Mouse (Mus musculus): Measurements from ENCODE around the gene Olfr181. TPM values are rescaled to one million over a fixed set of nuclear protein-coding genes. Genes with fewer than 3 reads are reported as not detected.

Olfr181 gene
- polyA plus RNA-seq (2017; shearing (Covaris generic)): not detected

DNA sequence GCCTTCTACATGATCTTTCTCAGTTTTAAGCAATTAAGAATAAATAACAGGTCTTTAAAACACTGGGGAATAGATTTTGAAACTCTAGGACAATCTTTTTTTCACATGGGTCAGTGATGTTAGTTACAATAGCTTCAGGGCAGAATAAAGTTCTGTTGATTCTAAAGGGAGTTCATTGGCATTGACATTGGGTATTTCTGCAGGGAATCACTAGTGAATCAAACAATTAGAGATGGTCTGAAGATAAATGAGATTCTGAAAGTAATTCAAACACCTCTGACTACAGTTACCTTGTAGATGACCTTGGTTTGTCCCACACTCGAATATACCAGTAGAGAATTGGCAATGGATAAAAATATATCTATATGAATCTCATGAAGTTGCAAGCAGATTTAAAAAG, at the start of gene Olfr181:
Gene Olfr181 (minus strand): TSS at position 101 of the 400 bp plus-strand sequence.
- ATAC-seq: no peak

DNA sequence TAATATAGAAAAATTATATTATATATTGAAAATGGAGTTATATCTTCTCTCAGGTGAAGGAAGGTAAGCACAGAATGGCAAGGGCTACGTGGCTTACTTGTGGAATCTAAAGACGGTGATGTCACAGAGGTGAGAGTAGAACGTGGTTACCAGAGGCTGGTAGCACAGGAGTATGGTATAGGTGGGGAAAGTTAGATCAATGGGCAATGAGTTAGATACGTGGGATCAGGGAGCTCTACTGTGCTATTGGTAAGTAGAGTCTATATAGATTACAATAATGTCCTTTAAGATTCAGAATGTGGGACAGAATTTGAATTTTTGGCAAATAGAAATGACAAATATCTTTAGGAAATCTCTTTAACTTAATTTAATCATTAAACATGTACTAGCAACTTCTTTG, 737 bp upstream of the Olfr181 start, which contains the start of gene Olfr180:
Gene Olfr180 (minus strand): TSS at position 101 of the 400 bp plus-strand sequence.
- no peak for ATAC-seq

DNA sequence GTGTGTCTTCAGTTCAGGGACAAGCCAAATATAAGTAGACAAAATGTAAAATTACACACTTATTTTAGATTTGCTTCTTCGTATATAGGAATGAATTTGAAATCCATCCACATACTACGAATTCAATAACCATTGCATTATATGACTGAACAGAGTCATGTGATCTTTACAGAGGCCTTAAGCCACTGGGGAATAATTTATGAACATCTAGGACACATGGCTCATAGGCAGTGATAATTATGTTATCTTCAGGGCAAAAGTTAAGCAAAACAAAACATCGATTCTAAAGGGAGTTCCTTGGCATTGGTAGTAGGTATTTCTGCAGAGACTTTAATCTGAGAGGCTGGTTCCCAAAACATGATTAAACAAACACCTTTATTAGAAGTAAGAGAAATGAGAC, 36.6 kb downstream of the Olfr181 start, which contains the start of gene Olfr178:
Gene Olfr178 (minus strand): TSS at position 101 of the 400 bp plus-strand sequence.
- ATAC-seq: no peak

DNA sequence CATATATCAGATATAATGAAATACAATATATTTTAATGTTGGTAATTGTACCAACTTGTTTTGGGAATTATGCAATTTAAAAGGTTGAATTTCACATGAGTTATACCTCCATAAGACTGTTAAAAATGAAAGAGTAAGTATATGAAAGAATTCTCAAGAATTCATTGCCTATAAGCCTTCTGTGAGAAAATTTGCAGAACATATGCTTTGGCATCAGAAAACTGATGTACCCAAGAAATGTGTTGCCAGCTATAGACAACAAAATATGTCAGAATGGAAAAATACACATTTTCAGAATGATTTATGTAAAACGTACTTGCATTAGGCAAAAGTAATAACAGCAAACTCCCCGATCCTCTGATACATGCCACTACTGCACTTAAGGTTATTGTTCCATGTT, 44.1 kb downstream of the Olfr181 start:
- ATAC-seq: no peak

Other genes starting within 250 kb of the Olfr181 start
- gene Gpr15, start 209.7 kb downstream of the Olfr181 start, polyA plus RNA-seq (2017; shearing (Covaris generic)): 10 to 100 TPM; 22.6 to 23.4 TPM
- 100 to 1,000 TPM; 229 to 255 TPM for gene Cldnd1, start 200.8 kb downstream of the Olfr181 start, polyA plus RNA-seq (2017; shearing (Covaris generic))
- under 1 TPM in 1 of 2 experiments, not detected in 1; 0.19 TPM for gene Olfr172, start 165.6 kb downstream of the Olfr181 start, polyA plus RNA-seq (2017; shearing (Covaris generic))
- gene Olfr173, start 128.5 kb downstream of the Olfr181 start, polyA plus RNA-seq (2017; shearing (Covaris generic)): 1 to 10 TPM in 1 of 2 experiments, under 1 TPM in 1; 0.75 to 1.2 TPM
- gene Olfr175-ps1, start 102.0 kb downstream of the Olfr181 start, polyA plus RNA-seq (2017; shearing (Covaris generic)): not detected
- gene Olfr177, start 54.0 kb downstream of the Olfr181 start, polyA plus RNA-seq (2017; shearing (Covaris generic)): not detected
- gene Olfr178, start 36.7 kb downstream of the Olfr181 start, polyA plus RNA-seq (2017; shearing (Covaris generic)): not detected
- not detected for gene Olfr180, start 637 bp upstream of the Olfr181 start, polyA plus RNA-seq (2017; shearing (Covaris generic))
- gene Olfr183, start 66.6 kb upstream of the Olfr181 start, polyA plus RNA-seq (2017; shearing (Covaris generic)): under 1 TPM in 1 of 2 experiments, not detected in 1; 0.17 TPM
- under 1 TPM in 1 of 2 experiments, not detected in 1; 0.40 TPM for gene Olfr186, start 101.5 kb upstream of the Olfr181 start, polyA plus RNA-seq (2017; shearing (Covaris generic))
- gene Olfr187, start 111.0 kb upstream of the Olfr181 start, polyA plus RNA-seq (2017; shearing (Covaris generic)): not detected
- gene Olfr190, start 149.2 kb upstream of the Olfr181 start, polyA plus RNA-seq (2017; shearing (Covaris generic)): not detected
- not detected for gene Olfr191, start 161.1 kb upstream of the Olfr181 start, polyA plus RNA-seq (2017; shearing (Covaris generic))
- gene Olfr193, start 183.1 kb upstream of the Olfr181 start, polyA plus RNA-seq (2017; shearing (Covaris generic)): not detected
- not detected for gene Olfr194, start 192.3 kb upstream of the Olfr181 start, polyA plus RNA-seq (2017; shearing (Covaris generic))
- gene Olfr195, start 218.3 kb upstream of the Olfr181 start, polyA plus RNA-seq (2017; shearing (Covaris generic)): not detected
- not detected for gene Olfr196, start 241.7 kb upstream of the Olfr181 start, polyA plus RNA-seq (2017; shearing (Covaris generic))

Data from activated CD4-positive, CD25-positive, alpha-beta regulatory T cell, adult 4 months (primary cell).